Mouse (Mus musculus): ENCODE results near the gene Fetub. TPM values are rescaled to one million over a fixed set of nuclear protein-coding genes. Genes with fewer than 3 reads are reported as not detected.
"Not testable (repeated sequence)": the region's sequence is repeated elsewhere in the genome, so short reads cannot be mapped to it uniquely, and the experiment has no call there.

The Fetub gene
- polyA plus RNA-seq, 1 experiment from 2014 or later: not detected

GRCm38 (mm10) chr16:22941825-22942476 is 23.8 kb downstream of the Fetub start:
- H3K27me3 ChIP-seq (replicated peaks): not testable (repeated sequence)

GRCm38 (mm10) chr16:22947371-22947770 is 29.2 kb downstream of the Fetub start:
- H3K4me3 ChIP-seq (replicated peaks): no peak overlapping the region
- H3K9me3 ChIP-seq (replicated peaks): no peaks in the 10 kb centered on the region
- H3K4me2 ChIP-seq: no peak overlapping the region
- H3K36me3 ChIP-seq: no peaks in the 10 kb centered on the region
- H3K4me1 ChIP-seq: no peaks in the 10 kb centered on the region
- H3K27me3 ChIP-seq (replicated peaks): no peaks in the 10 kb centered on the region
- H3K9ac ChIP-seq (replicated peaks): no peak overlapping the region
- no peak for ATAC-seq (ENCODE audit: low FRiP score)
- WGBS: 82% methylated on average over 2 of the region's 2 CpGs
- no peak overlapping the region for H3K27ac ChIP-seq (replicated peaks)

More at GRCm38 (mm10) chr16:22941825-22942476, 23.8 kb downstream of the Fetub start:
- H3K9me3 ChIP-seq (replicated peaks); H3K4me3 ChIP-seq (replicated peaks); H3K4me1 ChIP-seq; H3K9ac ChIP-seq (replicated peaks); H3K36me3 ChIP-seq; ATAC-seq (ENCODE audit: low FRiP score); H3K27ac ChIP-seq (replicated peaks); H3K4me2 ChIP-seq: not testable (repeated sequence)

- Histone ChIP-seq H3K36me3 (no peaks in the 10 kb centered on the region), H3K4me2 (no peak within 1 kb of the TSS), H3K9ac (replicated peaks) (no peak within 1 kb of the TSS), H3K27ac (replicated peaks) (no peak within 1 kb of the TSS), H3K4me1 (peaks cover 4% of the 10 kb centered on the region; the same call in 1 of the 2 replicates), H3K27me3 (replicated peaks) (no peaks in the 10 kb centered on the region), H3K9me3 (replicated peaks) (no peaks in the 10 kb centered on the region), H3K4me3 (replicated peaks) (no peak within 1 kb of the TSS)
- ATAC-seq (ENCODE audit: low FRiP score): no peak
- 94% methylated on average over 6 of the region's 6 CpGs for WGBS
These were observed 32.8 kb downstream of the Fetub start, which contains the start of gene Hrg for GRCm38 (mm10) chr16:22950840-22951395. TSS of gene Hrg (plus strand) at chr16:22951072.

GRCm38 (mm10) chr16:22953069-22953468 is 34.9 kb downstream of the Fetub start:
- H3K4me1 ChIP-seq: peaks cover 4% of the 10 kb centered on the region; the same call in 1 of the 2 replicates
- no peaks in the 10 kb centered on the region for H3K36me3 ChIP-seq
- H3K27ac ChIP-seq (replicated peaks): no peak overlapping the region
- no peak overlapping the region for H3K4me2 ChIP-seq
- H3K4me3 ChIP-seq (replicated peaks): no peak overlapping the region
- H3K9ac ChIP-seq (replicated peaks): no peak overlapping the region
- H3K27me3 ChIP-seq (replicated peaks): no peaks in the 10 kb centered on the region
- WGBS: 47% methylated on average over 4 of the region's 4 CpGs
- no peak for ATAC-seq (ENCODE audit: low FRiP score)
- H3K9me3 ChIP-seq (replicated peaks): no peaks in the 10 kb centered on the region

GRCm38 (mm10) chr16:22955397-22956084 is 37.4 kb downstream of the Fetub start:
- Histone ChIP-seq H3K4me2 (peak overlapping the region; percentile 33), H3K9ac (replicated peaks) (no peak overlapping the region), H3K4me3 (replicated peaks) (no peak overlapping the region), H3K36me3 (no peaks in the 10 kb centered on the region), H3K27me3 (replicated peaks) (no peaks in the 10 kb centered on the region), H3K9me3 (replicated peaks) (no peaks in the 10 kb centered on the region), H3K4me1 (peaks cover 4% of the 10 kb centered on the region; the same call in 1 of the 2 replicates), H3K27ac (replicated peaks) (no peak overlapping the region)
- ATAC-seq (ENCODE audit: low FRiP score): no peak
- 36% methylated on average over 13 of the region's 13 CpGs for WGBS

- Histone ChIP-seq H3K4me3 (replicated peaks) (no peak overlapping the region), H3K27ac (replicated peaks) (no peak overlapping the region), H3K9ac (replicated peaks) (no peak overlapping the region), H3K9me3 (replicated peaks) (no peaks in the 10 kb centered on the region), H3K36me3 (no peaks in the 10 kb centered on the region), H3K27me3 (replicated peaks) (no peaks in the 10 kb centered on the region), H3K4me1 (peaks cover 4% of the 10 kb centered on the region; the same call in 1 of the 2 replicates), H3K4me2 (peak overlapping the region; percentile 33)
- WGBS: 35% methylated on average over 11 of the region's 11 CpGs
- no peak for ATAC-seq (ENCODE audit: low FRiP score)
These were observed 37.9 kb downstream of the Fetub start for GRCm38 (mm10) chr16:22956085-22956439.

- H3K9me3 ChIP-seq (replicated peaks): no peaks in the 10 kb centered on the region
- no peak overlapping the region for H3K4me3 ChIP-seq (replicated peaks)
- H3K36me3 ChIP-seq: no peaks in the 10 kb centered on the region
- no peaks in the 10 kb centered on the region for H3K4me1 ChIP-seq
- H3K27me3 ChIP-seq (replicated peaks): no peaks in the 10 kb centered on the region
- H3K9ac ChIP-seq (replicated peaks): no peak overlapping the region
- H3K27ac ChIP-seq (replicated peaks): no peak overlapping the region
- no peak overlapping the region for H3K4me2 ChIP-seq
- WGBS: 96% methylated on average over 8 of the region's 8 CpGs
- ATAC-seq (ENCODE audit: low FRiP score): no peak
These were observed 42.9 kb downstream of the Fetub start for GRCm38 (mm10) chr16:22961073-22961472.

DNA sequence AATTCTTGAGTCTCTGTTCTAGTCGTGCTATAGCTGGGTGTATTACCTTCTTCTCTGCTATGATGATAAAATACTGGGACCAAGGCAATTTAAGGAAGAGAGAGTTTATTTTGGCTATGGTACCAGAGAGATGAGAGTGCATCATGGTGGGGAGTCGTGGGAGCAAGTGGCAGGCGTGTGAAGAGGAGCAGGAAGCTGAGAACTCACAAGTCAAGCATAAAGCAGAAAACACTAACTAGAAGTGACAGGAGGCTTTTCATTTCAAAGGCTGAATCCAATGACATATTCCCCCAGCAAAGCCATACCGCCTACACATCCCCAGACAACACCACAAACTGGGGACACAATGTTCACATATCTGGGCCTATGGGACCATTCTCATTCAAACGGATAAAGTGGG is 44.1 kb downstream of the Fetub start:
- Histone ChIP-seq H3K4me2 (no peak overlapping the region), H3K27me3 (replicated peaks) (no peaks in the 10 kb centered on the region), H3K4me1 (no peaks in the 10 kb centered on the region), H3K27ac (replicated peaks) (no peak overlapping the region), H3K9me3 (replicated peaks) (no peaks in the 10 kb centered on the region), H3K9ac (replicated peaks) (no peak overlapping the region), H3K36me3 (no peaks in the 10 kb centered on the region), H3K4me3 (replicated peaks) (no peak overlapping the region)
- ATAC-seq (ENCODE audit: low FRiP score): no peak
- 85% methylated on average over 5 of the region's 5 CpGs for WGBS

GRCm38 (mm10) chr16:22963293-22963692 is 45.2 kb downstream of the Fetub start:
- no peak overlapping the region for H3K27ac ChIP-seq (replicated peaks)
- no peak overlapping the region for H3K9ac ChIP-seq (replicated peaks)
- H3K36me3 ChIP-seq: no peaks in the 10 kb centered on the region
- ATAC-seq (ENCODE audit: low FRiP score): no peak
- no peaks in the 10 kb centered on the region for H3K9me3 ChIP-seq (replicated peaks)
- no peak overlapping the region for H3K4me2 ChIP-seq
- no peak overlapping the region for H3K4me3 ChIP-seq (replicated peaks)
- H3K4me1 ChIP-seq: no peaks in the 10 kb centered on the region
- H3K27me3 ChIP-seq (replicated peaks): no peaks in the 10 kb centered on the region

DNA sequence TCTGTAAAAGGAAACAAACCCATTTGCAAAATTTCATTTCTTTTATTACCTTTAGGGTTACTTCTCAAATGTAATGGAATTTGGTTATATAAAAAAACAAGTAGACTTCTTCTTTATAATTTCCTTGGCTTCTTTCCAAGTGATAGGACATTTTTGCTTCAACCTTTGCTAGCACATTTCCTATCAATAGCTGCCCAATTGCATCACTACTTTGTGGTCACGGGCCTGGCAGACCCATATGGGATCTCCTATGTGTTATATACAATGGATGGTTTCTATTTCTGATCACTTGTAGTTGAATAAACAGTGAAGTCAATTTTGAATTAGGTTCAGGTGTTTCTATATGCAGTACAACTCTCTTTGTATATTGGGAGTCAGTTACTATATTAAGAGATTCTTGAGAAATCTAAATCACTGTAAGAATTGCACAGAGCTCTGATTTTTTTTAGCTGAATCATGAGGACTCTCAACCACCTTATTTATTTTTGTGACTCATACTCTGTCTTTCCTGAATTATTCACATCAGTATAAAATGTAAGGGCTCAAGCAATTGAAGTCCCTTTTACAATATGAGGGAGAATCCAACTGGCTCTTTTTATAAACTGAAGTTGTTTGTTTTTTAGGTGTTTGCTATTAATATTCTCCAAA is 49.4 kb downstream of the Fetub start:
- no peaks in the 10 kb centered on the region for H3K36me3 ChIP-seq
- no peaks in the 10 kb centered on the region for H3K4me1 ChIP-seq
- WGBS: 74% methylated on average over 1 of the region's 1 CpGs
- no peak for ATAC-seq (ENCODE audit: low FRiP score)
- no peaks in the 10 kb centered on the region for H3K27me3 ChIP-seq (replicated peaks)
- H3K27ac ChIP-seq (replicated peaks): no peak overlapping the region
- H3K9ac ChIP-seq (replicated peaks): no peak overlapping the region
- no peak overlapping the region for H3K4me2 ChIP-seq
- H3K9me3 ChIP-seq (replicated peaks): no peaks in the 10 kb centered on the region
- no peak overlapping the region for H3K4me3 ChIP-seq (replicated peaks)
